Mouse (Mus musculus) midbrain, embryonic 12.5 days (tissue): Measurements from ENCODE around the gene Tfrc. TPM values are rescaled to one million over a fixed set of nuclear protein-coding genes. Genes with fewer than 3 reads are reported as not detected.

Experiments
- ATAC-seq: fragments of 200-750 bp; cut with Nextera tagmentation; 2 replicates; pipeline ENCODE4 v1.8.0; 2017; ENCODE audit warnings: low read depth, moderate TSS enrichment, moderate library complexity; ENCODE audit not compliant: low FRiP score
- H3K27ac ChIP-seq: fragments of 300-500 bp; sonication (generic); replicated peaks from 2 replicates; pipeline ENCODE4 v1.5.1; 2016; ENCODE audit warnings: mild to moderate bottlenecking
- H3K27me3 ChIP-seq: fragments of 300-500 bp; sonication (generic); 2 replicates; pipeline ENCODE4 v1.6.1; 2016; ENCODE audit warnings: mild to moderate bottlenecking
- H3K36me3 ChIP-seq: fragments of 300-500 bp; sonication (generic); 2 replicates; pipeline ENCODE4 v1.6.1; 2016
- H3K4me1 ChIP-seq: fragments of 300-500 bp; sonication (generic); 2 replicates; pipeline ENCODE4 v1.6.1; 2016
- H3K4me2 ChIP-seq: fragments of 300-500 bp; sonication (generic); replicated peaks from 2 replicates; pipeline ENCODE4 v1.6.1; 2016; ENCODE audit warnings: mild to moderate bottlenecking, moderate library complexity
- H3K4me3 ChIP-seq: fragments of 300-500 bp; sonication (generic); 2 replicates; pipeline ENCODE4 v1.5.1; 2016; ENCODE audit warnings: mild to moderate bottlenecking
- H3K9ac ChIP-seq: fragments of 300-500 bp; sonication (generic); replicated peaks from 2 replicates; pipeline ENCODE4 v1.6.1; 2016; ENCODE audit warnings: mild to moderate bottlenecking, moderate library complexity
- H3K9me3 ChIP-seq: fragments of 300-500 bp; sonication (generic); 2 replicates; pipeline ENCODE4 v1.6.1; 2016; ENCODE audit warnings: mild to moderate bottlenecking
- WGBS: fragments of 180-500 bp; shearing (Covaris S2); methylation state at CpG from one replicate; pipeline ENCODE4 v1.1.7; 2016; 5-methylcytosine and 5-hydroxymethylcytosine counted together
- polyA plus RNA-seq: library from polyadenylated mRNA; unstranded; fragments of >200 nt; fragmentation: Nextera tagmentation; extraction: Ambion mirVana; gene quantifications from 2 replicates; pipeline ENCODE4 v1.2.1, GENCODE M21; 2016

The Tfrc gene
- polyA plus RNA-seq, 1 experiment from 2014 or later: 64.1 TPM

- Histone ChIP-seq H3K27me3 (no peaks in the 10 kb centered on the region), H3K4me3 (no peak overlapping the region), H3K36me3 (no peaks in the 10 kb centered on the region), H3K9ac (no peak overlapping the region), H3K9me3 (no peaks in the 10 kb centered on the region), H3K27ac (no peak overlapping the region), H3K4me1 (peaks cover 71% of the 10 kb centered on the region), H3K4me2 (no peak overlapping the region)
- WGBS: 81% methylated on average over 2 of the region's 2 CpGs
- no peak for ATAC-seq
Measured at GRCm38 (mm10) chr16:32664211-32664610, 55.5 kb downstream of the Tfrc start.

- H3K27ac ChIP-seq: peak overlapping the region; percentile 25; the same call in 1 of the 2 replicates
- H3K9me3 ChIP-seq: no peaks in the 10 kb centered on the region
- peaks cover 52% of the 10 kb centered on the region for H3K4me1 ChIP-seq
- WGBS: 42% methylated on average over 11 of the region's 11 CpGs
- peaks cover 15% of the 10 kb centered on the region for H3K36me3 ChIP-seq
- H3K9ac ChIP-seq: no peak overlapping the region
- ATAC-seq: peak; percentile 18; the same call in 1 of the 2 replicates
- no peak overlapping the region for H3K4me2 ChIP-seq
- H3K27me3 ChIP-seq: no peaks in the 10 kb centered on the region
- no peak overlapping the region for H3K4me3 ChIP-seq
Measured at GRCm38 (mm10) chr16:32665851-32666665, 57.3 kb downstream of the Tfrc start.

- H3K9ac ChIP-seq: no peak overlapping the region
- H3K4me3 ChIP-seq: no peak overlapping the region
- 67% methylated on average over 9 of the region's 9 CpGs for whole genome bisulfite sequencing
- H3K9me3 ChIP-seq: no peaks in the 10 kb centered on the region
- H3K4me1 ChIP-seq: peaks cover 44% of the 10 kb centered on the region
- H3K36me3 ChIP-seq: peaks cover 21% of the 10 kb centered on the region
- no peak overlapping the region for H3K4me2 ChIP-seq
- no peaks in the 10 kb centered on the region for H3K27me3 ChIP-seq
- peak overlapping the region; percentile 15; the same call in 1 of the 2 replicates for H3K27ac ChIP-seq
- no peak for ATAC-seq
Measured at GRCm38 (mm10) chr16:32666671-32667551, 58.2 kb downstream of the Tfrc start.

GRCm38 (mm10) chr16:32667552-32667872 lies 58.8 kb downstream of the Tfrc start:
- H3K9me3 ChIP-seq: no peaks in the 10 kb centered on the region
- no peak for ATAC-seq
- H3K27ac ChIP-seq: no peak overlapping the region; the same call in 1 of the 2 replicates
- no peaks in the 10 kb centered on the region for H3K27me3 ChIP-seq
- H3K36me3 ChIP-seq: peaks cover 26% of the 10 kb centered on the region
- H3K4me3 ChIP-seq: no peak overlapping the region
- 74% methylated on average over 3 of the region's 3 CpGs for whole genome bisulfite sequencing
- H3K9ac ChIP-seq: no peak overlapping the region
- H3K4me2 ChIP-seq: no peak overlapping the region
- H3K4me1 ChIP-seq: peaks cover 38% of the 10 kb centered on the region

GRCm38 (mm10) chr16:32668030-32668429 lies 59.3 kb downstream of the Tfrc start:
- Histone ChIP-seq H3K36me3 (peaks cover 31% of the 10 kb centered on the region), H3K4me2 (no peak overlapping the region), H3K4me1 (peaks cover 36% of the 10 kb centered on the region), H3K27me3 (no peaks in the 10 kb centered on the region), H3K27ac (no peak overlapping the region; the same call in 1 of the 2 replicates), H3K9ac (no peak overlapping the region), H3K9me3 (no peaks in the 10 kb centered on the region), H3K4me3 (no peak overlapping the region)
- ATAC-seq: no peak
- 75% methylated on average over 10 of the region's 10 CpGs for WGBS

- peaks cover 35% of the 10 kb centered on the region for H3K36me3 ChIP-seq
- no peak overlapping the region for H3K4me2 ChIP-seq
- no peak overlapping the region for H3K27ac ChIP-seq
- H3K4me1 ChIP-seq: peaks cover 32% of the 10 kb centered on the region
- no peak overlapping the region for H3K4me3 ChIP-seq
- H3K9me3 ChIP-seq: no peaks in the 10 kb centered on the region
- no peak overlapping the region for H3K9ac ChIP-seq
- no peaks in the 10 kb centered on the region for H3K27me3 ChIP-seq
- WGBS: 64% methylated on average over 4 of the region's 4 CpGs
- no peak for ATAC-seq
Measured at GRCm38 (mm10) chr16:32668472-32668871, 59.8 kb downstream of the Tfrc start.

- no peaks in the 10 kb centered on the region for H3K27me3 ChIP-seq
- no peaks in the 10 kb centered on the region for H3K9me3 ChIP-seq
- H3K4me3 ChIP-seq: no peak overlapping the region
- no peak overlapping the region for H3K27ac ChIP-seq
- H3K9ac ChIP-seq: no peak overlapping the region
- 91% methylated on average over 10 of the region's 10 CpGs for WGBS
- peaks cover 40% of the 10 kb centered on the region for H3K36me3 ChIP-seq
- H3K4me2 ChIP-seq: no peak overlapping the region
- ATAC-seq: no peak
- H3K4me1 ChIP-seq: peaks cover 28% of the 10 kb centered on the region
Measured at GRCm38 (mm10) chr16:32669243-32669642, 60.5 kb downstream of the Tfrc start.

- H3K4me2 ChIP-seq: no peak overlapping the region
- WGBS: 91% methylated on average over 10 of the region's 10 CpGs
- H3K9ac ChIP-seq: no peak overlapping the region
- H3K4me1 ChIP-seq: peaks cover 23% of the 10 kb centered on the region
- H3K4me3 ChIP-seq: no peak overlapping the region
- no peaks in the 10 kb centered on the region for H3K9me3 ChIP-seq
- no peak overlapping the region for H3K27ac ChIP-seq
- H3K36me3 ChIP-seq: peaks cover 53% of the 10 kb centered on the region
- no peaks in the 10 kb centered on the region for H3K27me3 ChIP-seq
- no peak for ATAC-seq
Measured at GRCm38 (mm10) chr16:32670354-32671124, 61.8 kb downstream of the Tfrc start.

GRCm38 (mm10) chr16:32671206-32671887 lies 62.6 kb downstream of the Tfrc start:
- Histone ChIP-seq H3K27ac (no peak overlapping the region), H3K9me3 (no peaks in the 10 kb centered on the region), H3K9ac (no peak overlapping the region), H3K4me1 (peaks cover 15% of the 10 kb centered on the region), H3K36me3 (peaks cover 61% of the 10 kb centered on the region), H3K27me3 (no peaks in the 10 kb centered on the region), H3K4me2 (no peak overlapping the region), H3K4me3 (no peak overlapping the region)
- ATAC-seq: no peak
- 88% methylated on average over 13 of the region's 13 CpGs for WGBS

- Histone ChIP-seq H3K27ac (no peak overlapping the region), H3K36me3 (peaks cover 70% of the 10 kb centered on the region), H3K9ac (no peak overlapping the region), H3K4me3 (no peak overlapping the region), H3K4me2 (no peak overlapping the region), H3K4me1 (peaks cover 10% of the 10 kb centered on the region; the same call in 1 of the 2 replicates), H3K9me3 (no peaks in the 10 kb centered on the region), H3K27me3 (no peaks in the 10 kb centered on the region)
- 92% methylated on average over 7 of the region's 7 CpGs for WGBS
- no peak for ATAC-seq
Measured at GRCm38 (mm10) chr16:32672250-32672649, 63.5 kb downstream of the Tfrc start.

GRCm38 (mm10) chr16:32672861-32673560 lies 64.3 kb downstream of the Tfrc start:
- ATAC-seq: no peak
- H3K4me2 ChIP-seq: no peak overlapping the region
- H3K27me3 ChIP-seq: no peaks in the 10 kb centered on the region
- H3K4me3 ChIP-seq: no peak overlapping the region
- no peak overlapping the region for H3K9ac ChIP-seq
- H3K9me3 ChIP-seq: no peaks in the 10 kb centered on the region
- H3K27ac ChIP-seq: no peak overlapping the region
- 0 out of 2 replicates have a peak, but pooled peaks cover 3% of the 10 kb centered on the region for H3K4me1 ChIP-seq
- 88% methylated on average over 13 of the region's 13 CpGs for WGBS
- peaks cover 77% of the 10 kb centered on the region for H3K36me3 ChIP-seq
